Mouse (Mus musculus) forebrain, postnatal 0 days (tissue): Measurements from ENCODE around the gene Nelfb. TPM values are rescaled to one million over a fixed set of nuclear protein-coding genes. Genes with fewer than 3 reads are reported as not detected.

Experiments used
- ATAC-seq: fragments of 200-750 bp; cut with Nextera tagmentation; 2 replicates; pipeline ENCODE4 v1.8.0; 2017; ENCODE audit warnings: mild to moderate bottlenecking, moderate library complexity
- DNase-seq: peaks from one replicate; pipeline ENCODE4 v3.0.0-alpha.2; 2015
- H3K27ac ChIP-seq: fragments of 300-500 bp; sonication (generic); 2 replicates; pipeline ENCODE4 v1.5.1; 2014; ENCODE audit warnings: low read depth, mild to moderate bottlenecking, antibody characterized with exemption, low read length, moderate library complexity, mixed read lengths
- H3K27me3 ChIP-seq: fragments of 300-500 bp; sonication (generic); 2 replicates; pipeline ENCODE4 v1.6.1; 2014; ENCODE audit warnings: mild to moderate bottlenecking, low read length, mixed read lengths; ENCODE audit not compliant: insufficient read depth
- H3K36me3 ChIP-seq: fragments of 300-500 bp; sonication (generic); 2 replicates; pipeline ENCODE4 v1.6.1; 2014; ENCODE audit warnings: mild to moderate bottlenecking, moderate library complexity; ENCODE audit not compliant: insufficient read depth
- H3K4me1 ChIP-seq: fragments of 300-500 bp; sonication (generic); 2 replicates; pipeline ENCODE4 v1.6.1; 2014; ENCODE audit warnings: antibody characterized with exemption; ENCODE audit not compliant: insufficient read depth
- H3K4me2 ChIP-seq: fragments of 300-500 bp; sonication (generic); 2 replicates; pipeline ENCODE4 v1.6.1; 2014; ENCODE audit warnings: low read depth, mild to moderate bottlenecking, moderate library complexity
- H3K4me3 ChIP-seq: fragments of 300-500 bp; sonication (generic); 2 replicates; pipeline ENCODE4 v1.5.1; 2014; ENCODE audit warnings: low read depth, low read length, mixed read lengths
- H3K9ac ChIP-seq: fragments of 300-500 bp; sonication (generic); 2 replicates; pipeline ENCODE4 v1.6.1; 2014; ENCODE audit warnings: mild to moderate bottlenecking
- H3K9me3 ChIP-seq: fragments of 300-500 bp; sonication (generic); 2 replicates; pipeline ENCODE4 v1.6.1; 2016; ENCODE audit warnings: low read length
- CTCF ChIP-seq: sonication (generic); IDR thresholded peaks from 2 replicates; pipeline ENCODE4 v1.5.1; 2016; ENCODE audit warnings: antibody characterized with exemption, control low read depth, low read depth
- WGBS: fragments of 180-500 bp; shearing (Covaris S2); extraction: QIAGEN DNeasy Blood & Tissue Kit; methylation state at CpG from one replicate; pipeline ENCODE4 v1.1.7; 2014; 5-methylcytosine and 5-hydroxymethylcytosine counted together
- polyA plus RNA-seq: library from polyadenylated mRNA; unstranded; fragments of >200 nt; fragmentation: Nextera tagmentation; extraction: Ambion mirVana; gene quantifications from 2 replicates; pipeline ENCODE4 v1.2.1, GENCODE M21; 2015
- total RNA-seq: library from RNA; depleted of rRNA; stranded (reverse); fragments of >200 nt; gene quantifications from 2 replicates; pipeline ENCODE4 v1.2.3, GENCODE M21; 2014

The Nelfb gene
- total and polyA plus RNA-seq, 2 experiments from 2014 or later: 76.1 to 115 TPM

DNA sequence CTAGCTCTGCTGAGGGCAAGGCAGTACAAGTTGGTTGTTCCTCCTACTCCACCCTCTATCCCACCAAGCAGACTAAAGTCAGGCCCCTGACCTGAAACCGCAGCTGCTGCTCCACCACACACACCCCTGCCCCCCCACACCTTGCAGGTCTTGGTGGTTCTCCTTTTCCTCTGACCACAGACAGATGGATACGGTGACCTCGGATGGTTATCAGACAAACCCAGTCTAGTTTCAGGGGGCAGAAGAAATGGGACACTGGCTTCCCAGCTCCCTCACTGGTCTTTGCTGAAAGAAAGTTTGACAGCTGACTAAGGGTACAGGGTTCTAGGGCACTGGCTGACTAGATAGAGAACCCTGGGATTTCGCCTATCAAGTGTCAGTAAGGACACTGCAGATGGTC, 22.1 kb upstream of the Nelfb start:
- Histone ChIP-seq H3K36me3 (no peaks in the 10 kb centered on the region), H3K4me1 (peaks cover 7% of the 10 kb centered on the region; the same call in 1 of the 2 replicates), H3K9me3 (no peaks in the 10 kb centered on the region), H3K4me2 (no peak overlapping the region), H3K4me3 (no peak overlapping the region), H3K27me3 (no peaks in the 10 kb centered on the region; the same call in 1 of the 2 replicates), H3K27ac (no peak overlapping the region), H3K9ac (no peak overlapping the region)
- ATAC-seq (no peak), DNase-seq (no peak)
- WGBS: 76% methylated on average over 4 of the region's 4 CpGs
- TF ChIP-seq CTCF: no peak

- ATAC-seq: no peak
- no peak for DNase-seq
- Histone ChIP-seq H3K4me2 (no peak overlapping the region), H3K4me3 (no peak overlapping the region), H3K4me1 (peaks cover 7% of the 10 kb centered on the region; the same call in 1 of the 2 replicates), H3K9me3 (no peaks in the 10 kb centered on the region), H3K27me3 (no peaks in the 10 kb centered on the region; the same call in 1 of the 2 replicates), H3K9ac (no peak overlapping the region), H3K27ac (no peak overlapping the region), H3K36me3 (no peaks in the 10 kb centered on the region)
- no peak for TF ChIP-seq CTCF
- 49% methylated on average over 12 of the region's 12 CpGs for WGBS
These were observed 19.7 kb upstream of the Nelfb start for GRCm38 (mm10) chr2:25231038-25231437.

DNA sequence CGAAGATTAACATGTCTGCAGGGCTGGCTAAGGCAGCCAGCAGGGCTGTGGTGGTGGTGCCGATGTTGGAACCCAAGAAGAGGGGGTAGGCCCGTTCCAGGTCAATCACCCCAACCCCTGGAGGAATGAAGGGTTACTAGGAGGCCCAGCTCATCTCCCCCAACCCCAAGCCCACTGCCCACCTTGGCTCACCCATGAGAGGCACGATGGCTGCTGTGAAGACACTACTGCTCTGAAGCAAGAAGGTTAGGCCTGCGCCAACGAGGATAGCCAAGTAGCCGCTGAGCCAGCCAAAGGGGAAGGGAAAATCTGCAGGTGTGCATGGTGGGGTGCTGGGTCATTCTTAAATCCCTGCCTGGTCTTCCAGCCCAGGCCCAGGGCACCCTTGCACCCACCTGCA, 19.3 kb upstream of the Nelfb start:
- Histone ChIP-seq H3K27ac (no peak overlapping the region), H3K4me3 (no peak overlapping the region), H3K4me2 (no peak overlapping the region), H3K36me3 (no peaks in the 10 kb centered on the region), H3K27me3 (no peaks in the 10 kb centered on the region; the same call in 1 of the 2 replicates), H3K9me3 (no peaks in the 10 kb centered on the region), H3K4me1 (peaks cover 9% of the 10 kb centered on the region; the same call in 1 of the 2 replicates), H3K9ac (no peak overlapping the region)
- TF ChIP-seq CTCF: no peak
- ATAC-seq: no peak
- no peak for DNase-seq
- 86% methylated on average over 7 of the region's 7 CpGs for whole genome bisulfite sequencing

DNA sequence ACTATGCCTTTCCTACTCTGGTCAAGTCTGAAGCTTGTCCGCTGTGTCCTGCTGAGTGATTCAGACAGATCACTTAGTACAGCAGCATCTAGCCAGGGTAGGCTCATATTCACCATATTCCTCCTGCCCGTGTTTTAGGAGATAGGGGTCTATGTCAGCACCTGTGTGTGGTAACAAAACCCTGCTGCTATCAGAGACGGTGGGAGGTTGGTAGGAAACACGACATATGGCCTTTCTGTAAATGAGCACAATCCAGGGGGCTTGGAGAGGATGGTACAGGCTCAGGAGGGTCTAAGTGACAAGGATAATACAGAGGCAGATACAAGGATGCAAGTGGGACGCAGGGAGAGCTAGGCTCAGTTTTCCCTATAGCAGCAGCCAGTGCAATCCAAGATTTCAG, 18.3 kb upstream of the Nelfb start:
- Histone ChIP-seq H3K4me2 (no peak overlapping the region), H3K9ac (no peak overlapping the region), H3K27me3 (no peaks in the 10 kb centered on the region; the same call in 1 of the 2 replicates), H3K27ac (no peak overlapping the region), H3K4me1 (peaks cover 11% of the 10 kb centered on the region; the same call in 1 of the 2 replicates), H3K9me3 (no peaks in the 10 kb centered on the region), H3K36me3 (no peaks in the 10 kb centered on the region), H3K4me3 (no peak overlapping the region)
- DNase-seq (no peak), ATAC-seq (no peak)
- 80% methylated on average over 5 of the region's 5 CpGs for WGBS
- TF ChIP-seq CTCF: no peak

DNA sequence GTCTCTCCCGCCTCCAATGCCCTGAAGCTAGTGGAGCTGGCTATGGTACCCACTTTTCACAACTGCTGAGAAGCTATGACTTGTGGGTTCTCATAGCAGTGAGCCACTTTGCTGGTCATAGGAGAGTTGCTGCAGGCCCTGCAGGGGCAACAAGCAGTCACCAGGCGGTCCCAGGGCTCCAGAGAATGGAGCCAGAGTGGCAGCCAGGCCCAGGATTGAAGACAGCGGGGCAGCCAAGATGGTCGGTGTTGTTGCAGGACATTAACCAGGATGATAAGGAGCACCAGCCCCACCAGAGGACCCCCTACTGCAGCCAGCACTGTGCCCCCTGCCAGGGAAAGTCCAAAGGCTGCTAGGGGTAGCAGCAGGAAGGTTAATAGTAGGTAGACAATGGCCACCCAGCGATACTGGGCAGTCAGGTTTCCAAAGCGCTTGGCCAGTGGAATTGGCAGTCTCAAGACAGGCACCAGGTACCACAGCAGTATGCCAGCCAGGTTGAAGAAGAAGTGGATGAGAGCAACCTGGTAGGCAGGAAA, 17.8 kb upstream of the Nelfb start:
- Histone ChIP-seq H3K36me3 (no peaks in the 10 kb centered on the region), H3K27ac (peak overlapping the region; percentile 78), H3K27me3 (no peaks in the 10 kb centered on the region; the same call in 1 of the 2 replicates), H3K9me3 (no peaks in the 10 kb centered on the region), H3K4me3 (no peak overlapping the region), H3K9ac (no peak overlapping the region; the same call in 1 of the 2 replicates), H3K4me2 (peak overlapping the region; percentile 35; the same call in 1 of the 2 replicates), H3K4me1 (peaks cover 11% of the 10 kb centered on the region; the same call in 1 of the 2 replicates)
- no peak for TF ChIP-seq CTCF
- no peak for DNase-seq
- 69% methylated on average over 6 of the region's 6 CpGs for WGBS
- ATAC-seq: no peak

- peak; percentile 72 for TF ChIP-seq CTCF
- peak overlapping the region; percentile 35 for H3K4me2 ChIP-seq
- 1% methylated on average over 7 of the region's 7 CpGs for WGBS
- DNase-seq (peak; percentile 86), ATAC-seq (peak; percentile 25)
- H3K27me3 ChIP-seq: no peaks in the 10 kb centered on the region
- H3K9me3 ChIP-seq: no peaks in the 10 kb centered on the region
- no peaks in the 10 kb centered on the region for H3K36me3 ChIP-seq
- H3K27ac ChIP-seq: peak overlapping the region; percentile 78
- 0 out of 2 replicates have a peak overlapping the region, but pooled peaks have one; percentile 26 for H3K9ac ChIP-seq
- peak overlapping the region; percentile 11; the same call in 1 of the 2 replicates for H3K4me3 ChIP-seq
- peaks cover 15% of the 10 kb centered on the region; the same call in 1 of the 2 replicates for H3K4me1 ChIP-seq
These were observed 17.2 kb upstream of the Nelfb start for GRCm38 (mm10) chr2:25228431-25228889.

DNA sequence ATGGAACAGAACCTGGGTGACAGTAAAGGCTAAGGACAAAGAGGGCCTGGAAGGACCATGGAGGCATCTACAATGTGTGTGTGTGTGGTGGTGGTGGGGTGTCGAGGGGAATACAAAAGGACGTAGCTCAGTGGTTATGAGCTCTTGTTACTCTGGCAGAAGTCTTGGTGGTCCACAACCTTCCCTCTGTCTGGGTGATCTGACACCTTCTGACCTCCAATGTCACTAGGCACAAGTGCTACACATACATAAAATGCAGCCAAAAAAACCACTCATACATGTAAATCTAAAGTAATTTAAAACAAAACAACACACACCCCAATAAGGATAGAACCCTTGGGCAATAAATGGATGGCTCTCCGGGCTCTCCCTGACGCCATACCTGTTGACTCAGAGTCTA, 16.1 kb upstream of the Nelfb start:
- TF ChIP-seq CTCF: no peak
- DNase-seq: no peak
- Histone ChIP-seq H3K4me1 (peaks cover 18% of the 10 kb centered on the region; the same call in 1 of the 2 replicates), H3K36me3 (no peaks in the 10 kb centered on the region), H3K9ac (no peak overlapping the region), H3K27ac (no peak overlapping the region), H3K4me2 (no peak overlapping the region), H3K27me3 (no peaks in the 10 kb centered on the region), H3K9me3 (no peaks in the 10 kb centered on the region), H3K4me3 (no peak overlapping the region)
- no peak for ATAC-seq
- 91% methylated on average over 4 of the region's 4 CpGs for WGBS
